Mouse (Mus musculus): ENCODE measurements at regions not wholly inside any gene's neighbourhood (a gene's known extent, or its start where the extent isn't known, plus 50 kb on each side); places are given as distances from the start of the nearest gene placed in this dataset.

- peak in 1 of 2 experiments; percentile 12 for DNase-seq (ENCODE audit: low spot score in 2 of 2)
Observed at GRCm38 (mm10) chrX:5203101-5203500, 251.2 kb downstream of the Btbd35f27 start.

Measured in right cerebral cortex, postnatal 10 days (tissue).